Mouse (Mus musculus): ENCODE measurements around the gene Lix1. TPM values are rescaled to one million over a fixed set of nuclear protein-coding genes. Genes with fewer than 3 reads are reported as not detected.

Gene Lix1
- polyA plus RNA-seq, 1 experiment from 2014 or later, result 14.1 TPM

GRCm38 (mm10) chr17:17506677-17507076, 104.2 kb downstream of the Lix1 start:
- Histone ChIP-seq H3K27me3 (no peaks in the 10 kb centered on the region), H3K36me3 (no peaks in the 10 kb centered on the region), H3K9ac (no peak overlapping the region), H3K4me2 (no peak overlapping the region), H3K9me3 (no peaks in the 10 kb centered on the region), H3K4me3 (no peak overlapping the region), H3K27ac (no peak overlapping the region), H3K4me1 (no peaks in the 10 kb centered on the region)
- WGBS, result 76% methylated on average over 10 of the region's 10 CpGs
- no peak for ATAC-seq (ENCODE audit: insufficient number of reproducible peaks, low FRiP score, low TSS enrichment, low read depth)

Other genes with a start within 250 kb of the Lix1 start
- gene Riok2, start 28.4 kb upstream of the Lix1 start, polyA plus RNA-seq (2015; fragmentation: Nextera tagmentation; extraction: Ambion mirVana), result 24.5 and 25.4 TPM in 2 replicates
- 9.7 and 10.8 TPM in 2 replicates for gene Lnpep, start 222.4 kb downstream of the Lix1 start, polyA plus RNA-seq (2015; fragmentation: Nextera tagmentation; extraction: Ambion mirVana)

Data from limb, embryonic 15.5 days (tissue).